In the genomic region with DNA sequence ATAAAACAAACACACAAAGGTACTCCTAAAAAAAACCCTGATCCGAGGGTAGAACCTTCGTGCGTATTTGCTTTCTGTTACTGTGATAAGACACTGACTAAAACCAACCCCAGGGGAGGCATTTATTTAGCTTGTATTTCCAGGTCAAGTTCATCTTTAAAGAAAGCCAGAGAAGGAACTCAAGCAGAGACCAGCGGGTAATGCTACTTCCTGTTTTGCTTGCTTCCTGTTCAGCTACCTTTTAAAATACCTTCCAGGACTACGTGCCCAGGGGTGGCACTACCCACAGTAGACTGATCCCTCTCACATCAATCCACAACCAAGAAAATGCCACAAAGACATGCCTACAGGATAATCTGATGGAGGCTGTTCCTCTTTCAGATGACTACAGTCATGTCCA, we compare ENCODE assay signal across 18 mouse cellular contexts.
DNase-seq lines count a peak whose midpoint lies in the region; ATAC-seq lines count a peak whose summit lies in the region.
"Had no signal": no experiment of that assay in that cellular context is flagged by ENCODE, and none has a peak within 500 bp of the region (broad histone marks: within the 10 kb centered on the region; RNA-seq: fewer than 3 reads in every experiment).

No protein-coding gene starts in this region.

- ATAC-seq in megakaryocyte, adult 5-6 weeks (ENCODE audit: poor library complexity, severe bottlenecking) = 0 out of 2 replicates have a peak, but pooled peaks have one; percentile 30
- ATAC-seq in neutrophil, adult 5-6 weeks (ENCODE audit: extremely low read depth, insufficient number of reproducible peaks, low FRiP score, poor library complexity, severe bottlenecking) = peak; percentile 71; the same call in 1 of the 2 replicates
- ATAC-seq: forebrain, embryonic 15.5 days; hindbrain, embryonic 16.5 days; Patski had no signal

- peak; percentile 19 to 29 for DNase-seq in spleen, postnatal 36 days (ENCODE audit: low spot score in 2 of 2)
- no peak for DNase-seq in spleen, postnatal 10 days (ENCODE audit: low spot score in 2 of 2)
- no peak for DNase-seq in natural killer cell, adult 2 months (ENCODE audit: low spot score in 2 of 2)
- no peak for DNase-seq in ovary, postnatal 10 days (ENCODE audit: low spot score)
- DNase-seq: adrenal gland, postnatal 10 days; cerebellum, adult 11 months; cerebellum, adult 2 months; cerebellum, adult 9-11 months; cerebellum, postnatal 36 days; embryo, embryonic 11 days; gastrocnemius, postnatal 25 days; heart, postnatal 10 days; heart, postnatal 36 days had no signal

Comparison
In these comparisons a context has a peak if more than half of its experiments do, and no peak if none do; other contexts are left out.
1. DNase-seq: peak in spleen, postnatal 36 days (2 of 2); none in spleen, postnatal 10 days (0 of 2), natural killer cell, adult 2 months (0 of 2) and ovary, postnatal 10 days (single experiment).